Mouse (Mus musculus) midbrain, embryonic 15.5 days (tissue): ENCODE results near the gene Col25a1. TPM values are rescaled to one million over a fixed set of nuclear protein-coding genes. Genes with fewer than 3 reads are reported as not detected.

Experiments
- ATAC-seq: fragments of 200-750 bp; cut with Nextera tagmentation; replicated peaks from 2 replicates; pipeline ENCODE4 v1.8.0; 2017; ENCODE audit warnings: moderate TSS enrichment
- H3K27ac ChIP-seq: fragments of 300-500 bp; sonication (generic); 2 replicates; pipeline ENCODE4 v1.5.1; 2015; ENCODE audit warnings: mild to moderate bottlenecking, inconsistent platforms
- H3K27me3 ChIP-seq: fragments of 300-500 bp; sonication (generic); replicated peaks from 2 replicates; pipeline ENCODE4 v1.6.1; 2015; ENCODE audit warnings: inconsistent platforms
- H3K36me3 ChIP-seq: fragments of 300-500 bp; sonication (generic); replicated peaks from 2 replicates; pipeline ENCODE4 v1.6.1; 2015; ENCODE audit warnings: inconsistent platforms
- H3K4me1 ChIP-seq: fragments of 300-500 bp; sonication (generic); 2 replicates; pipeline ENCODE4 v1.6.1; 2015; ENCODE audit warnings: inconsistent platforms
- H3K4me2 ChIP-seq: fragments of 300-500 bp; sonication (generic); 2 replicates; pipeline ENCODE4 v1.6.1; 2015; ENCODE audit warnings: inconsistent platforms, mild to moderate bottlenecking, moderate library complexity
- H3K4me3 ChIP-seq: fragments of 300-500 bp; sonication (generic); 2 replicates; pipeline ENCODE4 v1.5.1; 2015; ENCODE audit warnings: mild to moderate bottlenecking, inconsistent platforms
- H3K9ac ChIP-seq: fragments of 300-500 bp; sonication (generic); 2 replicates; pipeline ENCODE4 v1.6.1; 2015; ENCODE audit warnings: mild to moderate bottlenecking, inconsistent platforms
- H3K9me3 ChIP-seq: fragments of 300-500 bp; sonication (generic); 2 replicates; pipeline ENCODE4 v1.6.1; 2016; ENCODE audit warnings: inconsistent platforms
- WGBS: fragments of 180-500 bp; shearing (Covaris S2); methylation state at CpG from one replicate; pipeline ENCODE4 v1.1.7; 2015; ENCODE audit warnings: mixed read lengths; 5-methylcytosine and 5-hydroxymethylcytosine counted together
- polyA plus RNA-seq: library from polyadenylated mRNA; unstranded; fragments of >200 nt; fragmentation: Nextera tagmentation; extraction: Ambion mirVana; gene quantifications from 2 replicates; pipeline ENCODE4 v1.2.1, GENCODE M21; 2015

The Col25a1 gene
- polyA plus RNA-seq, 1 experiment from 2014 or later = 15.3 TPM

DNA sequence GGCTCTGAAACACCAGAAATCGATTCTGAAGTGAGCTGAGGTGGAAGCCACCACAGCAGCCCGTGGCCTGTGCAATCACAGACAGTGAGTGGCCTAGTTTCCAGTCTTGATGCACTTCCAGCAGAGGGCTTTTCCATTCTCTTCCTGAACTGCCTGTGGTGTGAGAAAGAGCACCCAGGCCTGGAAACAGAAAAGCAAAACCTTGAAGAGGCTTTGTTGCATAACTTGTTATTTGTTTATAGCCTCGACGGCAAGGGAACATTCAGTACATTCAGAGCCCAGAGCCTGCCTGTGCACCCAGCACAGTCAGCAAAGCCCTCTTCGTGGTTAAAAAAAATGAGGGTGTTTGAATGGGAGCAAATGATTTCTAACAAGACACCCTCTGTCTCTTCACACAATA is 502.6 kb downstream of the Col25a1 start:
- Histone ChIP-seq H3K4me2 (no peak overlapping the region), H3K4me3 (no peak overlapping the region), H3K36me3 (no peaks in the 10 kb centered on the region), H3K9ac (no peak overlapping the region), H3K27ac (no peak overlapping the region), H3K27me3 (no peaks in the 10 kb centered on the region), H3K4me1 (no peaks in the 10 kb centered on the region), H3K9me3 (no peaks in the 10 kb centered on the region)
- no peak for ATAC-seq
- 69% methylated on average over 5 of the region's 5 CpGs for WGBS

DNA sequence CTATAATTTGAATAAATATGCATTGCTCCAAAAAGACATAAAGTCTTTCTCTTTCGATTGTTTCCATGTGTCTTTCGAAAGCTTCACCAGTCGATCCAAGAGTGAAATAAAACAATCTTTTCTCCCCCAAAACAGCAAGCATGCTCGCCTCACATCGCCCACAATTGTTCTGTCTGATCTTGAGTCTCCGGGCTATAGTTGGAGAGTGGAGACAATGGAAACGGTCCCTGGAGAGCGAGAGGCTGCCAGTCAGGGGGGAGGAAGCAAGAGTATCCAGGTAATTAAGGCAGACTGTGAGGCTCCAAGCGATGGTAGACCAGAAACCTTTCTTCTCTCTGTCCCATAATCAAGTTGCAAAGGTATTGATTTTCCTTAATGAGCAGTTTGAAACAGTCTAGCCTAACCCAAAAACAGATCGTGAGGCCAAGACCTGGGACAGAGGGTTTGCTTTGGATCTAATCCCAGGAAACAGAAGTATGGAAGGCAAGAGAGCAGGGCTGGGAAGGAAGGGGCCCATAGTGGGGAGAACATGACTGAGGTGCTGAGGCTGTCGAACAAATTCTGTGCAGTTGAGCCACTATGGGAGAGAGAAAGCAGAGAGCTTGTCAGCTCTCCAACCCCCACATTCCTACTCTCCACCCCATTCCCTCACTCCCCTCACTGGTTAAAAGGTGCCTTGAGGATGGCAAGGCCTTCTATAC is 515.0 kb downstream of the Col25a1 start:
- no peaks in the 10 kb centered on the region for H3K27me3 ChIP-seq
- no peaks in the 10 kb centered on the region for H3K9me3 ChIP-seq
- no peak overlapping the region for H3K4me2 ChIP-seq
- 70% methylated on average over 11 of the region's 11 CpGs for WGBS
- no peaks in the 10 kb centered on the region for H3K4me1 ChIP-seq
- no peaks in the 10 kb centered on the region for H3K36me3 ChIP-seq
- H3K4me3 ChIP-seq = no peak overlapping the region
- H3K27ac ChIP-seq = no peak overlapping the region
- ATAC-seq = no peak
- H3K9ac ChIP-seq = no peak overlapping the region

Other genes starting within 250 kb of the Col25a1 start
- 20.1 and 22.1 TPM in 2 replicates for gene Casp6, start 230.1 kb upstream of the Col25a1 start, polyA plus RNA-seq
- 3.9 and 6.3 TPM in 2 replicates for gene Mcub, start 161.3 kb upstream of the Col25a1 start, polyA plus RNA-seq
- 34.7 and 34.9 TPM in 2 replicates for gene Sec24b, start 69.9 kb upstream of the Col25a1 start, polyA plus RNA-seq